Mouse (Mus musculus): ENCODE data around the gene Hoxa13.

Hoxa13 gene

DNA sequence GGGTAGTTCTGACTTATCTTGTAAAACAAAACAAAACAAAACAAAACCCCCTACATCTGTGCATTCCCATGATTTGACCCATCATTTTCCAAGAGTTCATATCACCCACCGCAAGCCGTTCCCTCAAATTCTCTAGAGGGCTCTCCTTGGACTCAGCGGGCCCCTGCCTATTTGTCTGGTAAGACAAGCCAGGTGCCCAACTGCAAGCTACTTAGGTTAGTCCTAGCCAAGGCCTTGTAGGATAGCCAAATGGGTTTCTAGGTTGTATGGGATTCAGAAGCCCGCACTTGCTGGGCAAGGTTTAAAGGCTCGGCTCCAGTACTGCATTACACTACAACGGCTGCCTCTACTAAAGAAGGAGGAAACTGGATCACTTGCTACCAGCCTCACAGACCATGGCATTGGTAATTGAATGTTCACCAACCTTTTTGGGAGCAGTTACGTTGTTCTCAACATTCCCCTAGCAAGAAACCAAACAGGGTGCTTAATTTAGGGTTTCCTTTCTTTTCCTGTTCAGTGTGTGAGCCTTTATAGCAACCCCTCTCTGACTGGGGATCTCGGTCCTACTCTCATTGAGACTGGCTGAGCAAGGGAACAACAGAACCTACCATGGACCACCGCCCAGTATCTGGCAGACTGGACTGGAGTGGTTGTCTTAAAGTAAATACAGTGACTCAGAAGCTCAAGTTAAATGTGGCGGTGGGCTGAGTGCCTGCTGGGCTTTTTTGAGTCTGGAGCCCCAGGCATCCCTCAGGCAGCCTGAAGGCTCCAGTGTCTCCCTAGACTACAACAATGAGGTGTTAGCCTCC lies 23.1 kb downstream of the Hoxa13 start:
- DNase-seq (ENCODE audit: low spot score in 2 of 2), result no peak

DNA sequence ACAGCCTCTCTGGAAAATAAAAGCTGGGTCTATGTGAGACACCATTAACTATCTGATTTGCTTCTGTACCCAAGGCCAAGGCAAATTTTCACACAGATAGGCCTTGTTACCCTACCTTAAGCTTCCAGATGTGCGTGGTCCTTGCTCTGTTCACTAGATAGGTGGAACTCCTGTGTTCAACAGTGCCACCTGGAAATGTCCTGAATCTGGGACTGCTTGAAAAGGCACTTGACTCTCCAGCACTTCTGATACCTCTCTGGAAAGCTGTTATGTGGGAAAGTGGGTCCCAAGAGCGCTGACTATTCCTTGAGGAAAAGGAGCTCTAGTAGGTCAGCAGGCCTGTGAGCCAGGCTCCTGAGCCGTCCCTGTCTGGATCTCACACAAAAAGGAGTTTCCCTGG lies 23.9 kb downstream of the Hoxa13 start:
- DNase-seq (ENCODE audit: low spot score in 2 of 2), result no peak

DNA sequence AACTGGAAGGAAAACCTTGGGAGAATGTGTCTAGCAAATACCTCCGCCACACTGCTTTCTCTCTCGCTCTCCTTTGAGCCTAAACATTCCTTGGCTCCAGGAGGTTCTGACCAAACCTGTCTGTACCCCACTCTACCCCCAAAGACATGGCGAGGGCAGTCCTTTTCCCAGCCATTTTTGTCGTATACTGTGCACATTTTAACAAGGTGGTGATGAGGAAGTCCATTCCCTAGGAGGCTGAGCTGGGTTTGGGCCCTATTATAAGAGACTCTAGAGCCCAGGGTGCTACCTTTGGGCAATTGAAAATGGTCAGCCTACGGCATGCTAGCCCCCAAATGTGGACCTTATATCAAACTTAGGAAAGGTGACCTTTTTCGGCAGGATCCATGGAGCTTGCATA lies 24.8 kb downstream of the Hoxa13 start:
- DNase-seq (ENCODE audit: low spot score in 2 of 2), result no peak

DNA sequence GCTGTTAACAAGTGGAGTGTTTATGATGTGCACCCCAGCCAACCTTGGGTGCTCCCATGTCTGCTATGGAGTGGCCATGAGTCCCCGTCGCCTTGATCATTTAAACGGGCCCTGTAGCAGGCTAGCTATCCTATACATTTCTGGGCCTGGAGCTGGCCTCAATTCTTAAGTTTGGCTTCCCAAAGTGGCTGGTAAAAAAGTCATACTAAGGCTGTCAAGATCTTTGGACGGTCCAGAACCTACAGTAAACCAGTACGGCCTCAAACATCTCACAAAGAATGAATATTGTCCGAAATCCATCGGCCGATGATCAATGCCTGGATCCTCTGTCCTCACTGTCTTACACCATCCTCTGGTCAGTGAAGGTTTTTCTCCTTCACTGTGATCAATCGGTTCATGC lies 25.4 kb downstream of the Hoxa13 start:
- no peak for DNase-seq (ENCODE audit: low spot score in 2 of 2)

DNA sequence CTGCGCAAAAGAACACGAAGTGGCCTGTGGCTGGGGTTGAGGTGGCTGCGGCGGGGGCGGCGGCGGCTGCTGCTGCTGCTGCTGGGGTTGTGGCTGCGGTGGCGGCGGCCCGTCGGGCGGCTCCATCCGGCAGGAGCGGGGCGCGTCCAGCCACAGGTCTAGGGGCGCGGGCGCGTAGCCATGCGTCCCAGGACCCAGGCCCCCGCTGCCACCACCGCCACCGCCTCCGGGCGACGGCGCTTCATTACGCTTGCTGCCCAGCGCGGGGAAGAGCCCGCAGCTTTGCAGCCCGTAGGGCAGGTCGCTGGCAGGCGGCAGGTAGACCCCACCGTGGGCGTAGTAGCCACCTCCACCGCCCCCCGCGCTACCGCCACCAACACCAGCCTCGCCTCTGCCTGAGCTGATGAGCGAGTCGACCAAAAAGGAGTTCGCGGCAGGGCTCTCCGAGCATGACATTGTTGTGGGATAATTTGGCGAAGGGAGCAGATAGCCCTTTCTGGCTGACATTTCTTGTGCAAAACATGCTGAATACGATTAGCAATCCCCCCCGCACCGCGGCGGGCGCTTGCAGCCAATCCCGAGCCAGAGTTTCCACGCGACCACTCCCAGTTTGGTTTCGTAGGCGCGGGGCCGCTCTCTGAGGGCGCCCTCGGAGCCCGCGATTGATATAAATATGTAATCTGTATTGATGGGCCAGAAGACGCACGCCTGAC lies 26.1 kb downstream of the Hoxa13 start:
- no peak for DNase-seq (ENCODE audit: low spot score in 2 of 2)

DNA sequence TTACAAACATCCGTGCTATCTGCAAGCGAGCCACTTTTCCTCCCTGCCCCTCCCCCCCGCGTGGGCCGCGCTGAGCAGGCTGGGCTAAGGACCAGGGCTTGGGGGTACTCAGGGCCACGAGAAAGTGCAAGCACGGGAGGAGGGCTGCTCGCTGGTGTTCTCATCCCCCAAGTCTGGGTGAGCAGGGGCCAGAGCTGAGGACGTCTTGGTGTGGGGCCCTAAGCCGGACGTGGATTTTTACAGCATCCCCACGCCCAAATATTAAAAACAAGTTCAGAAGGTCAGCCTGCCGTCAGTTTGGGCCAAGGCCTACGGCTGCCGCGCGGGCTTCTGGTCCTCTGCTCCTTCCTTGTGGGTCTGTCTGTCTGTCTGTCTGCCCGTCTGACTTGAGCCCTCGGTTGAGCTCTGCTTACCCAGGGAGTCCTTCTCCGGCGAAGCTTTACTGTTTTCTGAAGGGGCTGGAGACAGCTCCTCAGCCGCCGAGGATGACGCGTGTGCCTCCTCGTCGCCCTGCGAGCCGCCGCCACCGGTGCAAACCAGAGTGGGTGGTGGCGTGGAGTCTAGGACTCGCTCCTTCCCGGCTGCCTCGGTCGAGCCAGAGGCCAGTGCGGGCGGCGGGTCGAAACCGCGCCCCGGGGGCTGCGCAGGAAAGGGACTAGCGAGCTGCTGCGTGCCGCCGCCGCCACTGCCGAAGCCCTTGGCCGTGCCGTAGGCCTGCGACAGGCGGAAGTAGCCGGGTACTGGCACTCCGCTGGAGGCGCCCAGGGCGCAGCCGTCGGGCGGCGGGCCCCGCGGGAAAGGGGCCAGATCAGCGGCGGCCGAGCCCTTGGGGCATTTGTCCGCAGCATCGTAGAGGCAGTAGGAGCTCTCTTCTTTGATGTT lies 26.9 kb downstream of the Hoxa13 start:
- no peak for DNase-seq (ENCODE audit: low spot score in 2 of 2)

DNA sequence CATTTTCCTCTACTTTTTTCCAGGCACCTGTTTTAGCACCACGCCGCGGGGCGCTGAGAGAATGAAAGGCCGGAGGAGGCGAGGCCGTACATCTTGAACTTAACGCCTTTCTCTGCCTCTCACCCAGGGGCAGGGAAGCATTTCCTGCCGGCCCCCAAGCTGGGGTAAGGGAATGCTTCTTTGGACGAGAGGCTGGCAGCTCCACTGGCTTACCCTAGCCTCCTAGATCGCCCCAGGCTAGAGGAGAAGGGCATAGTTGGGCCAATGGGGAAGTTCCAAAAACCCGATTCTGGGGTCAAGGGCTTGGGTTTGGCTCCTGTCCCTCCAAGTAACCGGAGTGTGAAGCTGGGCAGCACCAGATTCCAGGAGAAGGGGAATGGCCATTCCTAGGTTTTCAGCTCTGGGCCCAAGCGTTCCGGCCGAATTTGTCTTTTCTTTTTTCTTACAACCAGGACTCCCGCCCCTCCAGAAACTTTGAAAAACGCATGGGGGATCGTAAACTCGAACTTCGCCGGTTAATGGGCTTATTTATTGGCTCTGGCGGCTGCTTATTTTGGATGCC lies 27.6 kb downstream of the Hoxa13 start:
- no peak for DNase-seq (ENCODE audit: low spot score in 2 of 2)

DNA sequence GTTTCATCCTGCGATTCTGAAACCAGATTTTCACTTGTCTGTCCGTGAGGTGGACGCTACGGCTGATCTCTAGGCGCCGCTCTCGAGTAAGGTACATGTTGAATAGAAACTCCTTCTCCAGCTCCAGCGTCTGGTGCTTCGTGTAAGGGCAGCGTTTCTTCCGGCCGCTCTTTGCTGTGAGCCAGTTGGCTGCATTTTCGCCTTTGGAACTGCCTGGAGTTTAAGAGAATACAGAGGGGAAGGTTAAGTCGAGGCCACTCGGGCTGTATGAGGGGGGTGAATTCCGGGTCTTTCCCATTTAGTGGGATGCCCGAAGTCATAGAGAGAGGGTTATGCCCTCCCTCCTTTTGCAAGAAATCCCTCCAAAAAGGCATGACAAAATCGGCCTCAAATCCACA lies 28.1 kb downstream of the Hoxa13 start:
- no peak for DNase-seq (ENCODE audit: low spot score in 2 of 2)

DNA sequence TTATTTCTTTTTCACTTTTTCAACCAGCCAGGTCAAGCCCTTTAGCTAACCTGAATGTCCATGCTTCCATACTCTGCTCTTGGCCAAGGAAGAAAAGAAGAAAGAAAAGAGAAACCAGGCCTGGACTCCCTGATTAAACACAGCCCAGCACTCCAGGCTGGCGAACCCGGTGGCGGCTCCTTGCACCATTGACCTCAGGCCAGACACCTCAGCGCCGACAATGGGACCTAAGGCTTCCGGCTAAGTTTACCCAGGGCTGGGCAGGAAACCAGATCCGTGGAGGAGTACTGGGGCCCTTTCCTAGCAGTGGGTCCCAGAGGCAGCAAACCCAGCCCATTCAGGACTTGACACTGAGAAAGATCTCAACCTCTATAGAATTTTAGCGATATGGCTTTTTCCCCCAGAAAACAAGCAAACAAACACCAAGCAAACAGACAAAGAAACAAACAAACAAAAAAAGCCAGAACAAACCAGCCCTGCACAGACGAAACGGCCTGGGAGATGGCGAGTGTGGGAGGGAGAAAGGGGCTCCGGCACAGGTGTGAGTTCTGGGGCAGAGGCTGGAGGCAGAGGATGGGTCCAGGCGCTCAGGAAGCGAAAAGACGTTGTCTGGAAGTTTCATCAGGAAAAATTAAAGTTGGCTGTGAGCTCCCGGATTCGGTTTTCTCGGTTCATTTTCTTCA lies 28.7 kb downstream of the Hoxa13 start:
- no peak for DNase-seq (ENCODE audit: low spot score in 2 of 2)

DNA sequence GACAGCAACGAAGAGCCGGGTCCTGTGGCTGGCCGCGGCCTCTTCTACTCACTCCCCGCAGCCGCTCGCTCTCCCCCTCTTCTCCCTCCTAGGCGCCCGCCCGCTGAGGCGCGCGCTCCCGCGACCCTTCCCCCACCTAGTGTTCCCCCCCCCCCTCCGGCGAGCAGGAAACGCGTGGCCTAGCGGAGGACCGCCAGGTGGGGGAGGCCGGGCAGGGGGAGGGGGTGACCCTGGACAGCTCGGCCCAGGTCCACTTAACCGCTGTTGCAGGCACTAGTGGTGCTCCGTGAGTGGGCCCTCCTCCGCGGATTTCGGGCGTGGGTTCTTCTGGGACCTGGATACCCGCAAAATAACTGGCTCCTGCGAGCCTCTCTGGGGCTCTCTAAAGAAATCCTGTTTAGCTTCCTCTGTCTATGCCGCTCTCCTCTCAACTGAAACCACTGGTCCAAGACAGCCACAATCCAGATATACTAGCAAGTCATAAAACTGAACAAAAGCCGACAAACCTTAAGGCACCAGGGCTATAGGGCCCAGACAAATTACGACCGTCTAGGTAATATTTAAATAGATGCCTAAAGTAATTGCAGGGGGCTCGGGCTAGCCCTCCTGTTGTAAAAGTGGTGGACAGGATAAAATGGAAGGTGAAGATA lies 30.0 kb downstream of the Hoxa13 start, which contains the start of gene Hoxa9:
Gene Hoxa9 (minus strand): TSS at position 574 of the 650 bp plus-strand sequence.
- DNase-seq (ENCODE audit: low spot score in 2 of 2), result no peak

DNA sequence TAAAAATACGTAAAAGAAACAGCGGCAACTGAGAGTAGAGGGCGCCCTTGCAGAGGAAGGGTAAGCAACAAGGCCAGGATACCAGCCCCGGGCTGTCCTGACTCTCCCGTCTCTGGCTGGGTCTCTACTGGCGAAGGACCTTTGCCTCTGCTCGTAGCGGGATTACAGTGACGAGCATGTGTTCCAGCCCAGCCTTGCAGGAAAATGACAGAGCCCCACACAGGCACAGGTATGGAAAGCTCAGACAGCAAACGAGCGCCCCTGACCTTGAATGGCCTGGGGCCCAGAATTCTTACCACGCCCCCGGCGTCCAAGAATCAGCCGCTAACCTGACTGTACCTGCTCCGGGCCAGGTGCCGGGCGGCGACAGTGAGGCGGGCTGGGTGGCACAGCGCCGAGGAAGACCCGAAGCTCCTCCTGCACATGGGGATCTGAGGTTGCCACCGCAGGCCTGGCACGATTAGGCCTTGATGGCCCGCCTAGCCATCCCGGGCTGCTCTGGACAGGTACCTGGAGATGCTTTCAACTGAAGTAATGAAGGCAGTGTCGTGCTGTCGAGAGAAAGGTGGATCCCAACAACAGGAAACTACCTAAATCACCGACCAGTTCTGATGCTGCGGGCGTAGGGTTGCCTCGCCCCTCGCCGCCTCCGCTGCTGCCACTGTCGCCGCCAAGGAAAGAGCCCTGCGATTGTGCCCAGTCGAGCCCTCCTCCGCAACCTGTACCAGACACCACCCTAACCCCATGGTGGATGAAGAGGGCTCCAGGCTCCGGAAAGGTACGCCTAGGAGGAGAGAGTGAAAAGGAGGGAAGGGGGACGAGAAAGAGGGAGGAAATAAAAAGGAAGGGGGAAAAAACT lies 30.9 kb downstream of the Hoxa13 start:
- no peak for DNase-seq (ENCODE audit: low spot score in 2 of 2)

DNA sequence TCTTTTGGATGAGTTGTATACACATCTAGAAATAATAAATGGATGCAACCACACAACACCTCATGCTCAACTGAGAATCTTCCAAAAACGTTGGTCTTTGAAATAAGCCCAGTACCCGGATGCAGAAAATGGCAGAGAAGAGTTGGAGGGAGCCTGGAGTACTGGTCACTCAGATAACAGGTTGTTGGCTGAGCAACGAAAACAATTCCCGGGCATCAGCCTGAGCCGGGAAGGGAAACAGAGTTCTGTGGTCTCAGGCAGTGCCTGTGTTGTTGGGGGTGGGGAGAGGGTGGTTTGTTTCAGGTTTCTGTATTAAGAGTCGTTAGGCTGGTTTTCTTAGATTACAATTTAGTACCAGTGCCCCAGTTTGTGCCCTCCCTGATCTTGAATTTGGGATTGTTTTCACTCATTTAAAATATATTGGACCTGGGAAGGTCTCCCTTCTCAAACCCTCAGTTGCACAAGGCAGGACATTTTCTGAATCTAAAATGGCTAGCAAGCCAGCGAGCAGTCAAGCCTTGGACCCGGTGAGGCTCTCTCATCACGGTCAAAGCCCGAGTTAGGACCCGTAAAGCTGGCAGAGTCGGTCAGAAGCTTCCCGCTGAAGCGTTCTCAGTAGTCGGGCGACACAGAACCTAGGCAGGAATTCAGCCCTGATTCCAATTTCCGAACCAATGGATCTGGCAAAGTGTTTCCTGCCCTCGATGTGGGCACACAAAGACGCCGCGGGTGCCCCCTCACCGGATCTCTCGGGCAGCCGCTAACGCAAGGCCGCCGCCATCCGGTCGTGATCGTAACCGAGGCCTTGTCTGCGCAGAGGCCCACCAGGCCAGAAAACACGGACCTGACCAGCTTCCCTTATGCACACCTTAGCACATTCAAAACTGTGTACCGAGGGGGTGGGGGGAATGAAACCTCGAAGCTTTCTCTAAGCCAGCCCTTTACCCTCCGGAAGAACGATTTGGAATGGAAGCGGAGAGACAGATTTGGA lies 31.9 kb downstream of the Hoxa13 start:
- DNase-seq (ENCODE audit: low spot score in 2 of 2), result no peak

DNA sequence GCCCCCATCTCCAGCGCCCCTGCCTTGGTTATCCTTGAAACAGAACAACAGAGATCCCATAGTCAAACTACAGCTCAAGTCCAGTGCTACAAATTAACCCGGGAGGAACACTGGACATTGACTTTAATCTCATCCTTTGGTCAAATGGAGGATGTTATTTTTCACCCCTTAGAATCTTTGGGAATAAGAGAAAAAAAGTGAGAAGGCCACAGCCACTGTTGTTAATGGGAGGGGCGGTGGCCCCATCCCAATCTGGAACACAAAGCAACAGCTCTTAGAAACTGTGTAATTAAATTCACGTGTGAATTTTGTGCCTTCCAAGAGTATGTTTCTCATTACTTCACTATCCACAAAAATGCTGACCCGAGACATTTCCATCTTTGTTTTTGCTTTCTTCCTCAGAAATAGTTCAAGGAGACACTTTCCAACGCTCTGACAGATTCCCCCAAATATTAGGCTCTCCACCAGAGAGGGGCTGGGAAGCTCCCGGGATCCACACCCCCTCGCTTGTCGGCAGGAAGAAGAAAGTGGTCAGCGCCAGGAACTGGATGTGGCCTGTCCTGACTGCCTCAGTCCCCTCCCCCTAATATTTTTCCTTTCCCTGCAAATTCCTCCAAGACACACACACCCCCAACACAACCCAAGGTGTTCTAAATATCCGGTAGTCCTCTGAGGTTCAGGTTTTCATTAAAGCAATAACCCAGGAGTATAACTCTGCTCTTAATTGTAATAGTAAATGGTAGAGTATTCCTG lies 33.0 kb downstream of the Hoxa13 start:
- DNase-seq (ENCODE audit: low spot score in 2 of 2), result no peak

DNA sequence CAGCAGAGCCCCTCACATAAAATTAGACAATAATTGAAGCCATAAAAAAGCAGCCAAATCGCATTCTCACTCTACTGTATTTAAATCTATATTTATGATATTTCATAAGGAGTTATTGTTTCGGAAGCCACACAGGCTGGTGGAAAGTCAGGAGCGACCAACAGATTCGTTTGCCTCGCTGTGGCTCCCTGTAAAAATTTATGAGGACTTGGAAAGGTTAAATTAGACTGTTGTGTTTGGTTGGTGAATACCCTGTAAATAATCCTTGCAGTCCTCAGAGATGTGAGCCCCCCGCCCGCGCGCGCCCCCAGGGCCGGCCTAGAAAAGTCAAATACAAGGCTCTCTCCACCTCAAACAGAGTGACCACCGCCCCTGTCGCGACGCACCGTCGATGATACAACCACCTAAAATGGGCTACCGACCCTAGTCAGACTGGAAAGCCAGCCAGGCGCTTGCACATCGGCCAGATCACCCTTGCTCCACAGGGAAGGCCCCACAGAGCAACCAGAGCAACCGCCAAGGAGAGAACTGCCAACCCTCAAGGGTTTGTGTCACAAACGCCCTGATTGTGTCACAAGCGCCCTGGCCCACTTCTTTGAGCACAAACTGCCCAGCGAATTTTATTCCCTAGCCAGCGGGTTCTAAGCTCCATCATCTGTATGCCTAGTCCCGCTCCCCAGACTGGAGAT lies 34.0 kb downstream of the Hoxa13 start:
- DNase-seq (ENCODE audit: low spot score in 2 of 2), result no peak

DNA sequence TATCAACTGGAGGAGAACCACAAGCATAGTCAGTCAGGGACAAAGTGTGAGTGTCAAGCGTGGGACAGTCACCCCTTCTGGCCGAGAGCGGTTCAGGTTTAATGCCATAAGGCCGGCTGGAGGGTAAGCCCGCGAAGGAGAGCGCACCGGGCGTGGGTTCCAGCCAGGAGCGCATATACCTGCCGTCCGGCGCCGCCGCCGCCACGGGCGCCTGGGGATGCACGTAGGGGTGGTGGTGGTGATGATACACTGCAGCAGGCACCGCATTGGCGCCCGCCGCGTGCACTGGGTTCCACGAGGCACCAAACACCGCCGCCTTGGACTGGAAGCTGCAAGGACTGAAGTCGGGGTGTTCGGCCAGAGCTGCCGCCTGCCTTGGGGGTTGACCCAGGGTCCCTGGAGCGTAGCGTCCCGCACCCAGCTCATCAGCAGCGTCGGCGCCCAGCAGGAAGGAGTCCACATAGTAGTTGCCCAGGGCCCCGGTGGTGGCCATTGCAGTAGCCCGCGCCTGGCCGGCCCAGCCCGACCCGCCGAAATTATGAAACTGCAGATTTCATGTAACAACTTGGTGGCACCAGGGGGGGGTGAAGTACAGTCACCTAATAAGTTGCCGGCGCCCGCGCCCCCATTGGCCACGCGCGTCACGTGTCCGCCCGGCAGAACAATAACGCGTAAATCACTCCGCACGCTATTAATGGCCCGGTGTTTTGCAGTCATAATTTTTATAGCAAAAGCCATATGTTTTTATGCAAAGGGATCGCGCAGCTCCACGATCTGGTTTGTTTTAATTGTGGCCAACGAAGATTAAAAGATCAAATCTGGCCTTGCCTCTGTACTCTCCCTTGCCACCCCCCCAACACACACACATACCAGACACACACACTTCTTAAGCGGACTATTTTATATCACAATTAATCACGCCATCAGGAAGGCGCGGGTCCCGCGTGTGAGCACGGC lies 34.8 kb downstream of the Hoxa13 start:
- DNase-seq (ENCODE audit: low spot score in 2 of 2), result no peak

Measured in cerebellum, postnatal 4 days (tissue).